Mouse (Mus musculus) testis, adult 2 months (tissue): ENCODE data around the gene Fam83b.

Experiments
- CTCF ChIP-seq: fragments of 200-500 bp; IDR thresholded peaks from 2 replicates; pipeline ENCODE4 v1.5.1; 2012; ENCODE audit warnings: low read depth, mild to moderate bottlenecking, inconsistent platforms, low read length, moderate library complexity; ENCODE audit not compliant: control insufficient read depth, insufficient read depth, insufficient replicate concordance
- POLR2A ChIP-seq: fragments of 200-500 bp; IDR thresholded peaks from 2 replicates; pipeline ENCODE4 v1.6.1; 2012; ENCODE audit warnings: low read depth, mild to moderate bottlenecking, inconsistent platforms, low read length, moderate library complexity; ENCODE audit not compliant: control insufficient read depth

GRCm38 (mm10) chr9:76536032-76536431 is 30.9 kb downstream of the Fam83b start:
- TF ChIP-seq CTCF (no peak), POLR2A (no peak)
